Mouse (Mus musculus) heart, adult 2 months (tissue): ENCODE data around the gene Slamf6.

ENCODE experiments used
- CTCF ChIP-seq: fragments of 200-600 bp; IDR thresholded peaks from 2 replicates; pipeline ENCODE4 v1.8.1; 2022; ENCODE audit warnings: antibody characterized with exemption, mild to moderate bottlenecking, moderate library complexity
- EP300 ChIP-seq: fragments of 200-500 bp; IDR thresholded peaks from 2 replicates; pipeline ENCODE4 v1.6.1; 2011; ENCODE audit warnings: low read depth, low read length, control low read depth; ENCODE audit not compliant: insufficient read depth

DNA sequence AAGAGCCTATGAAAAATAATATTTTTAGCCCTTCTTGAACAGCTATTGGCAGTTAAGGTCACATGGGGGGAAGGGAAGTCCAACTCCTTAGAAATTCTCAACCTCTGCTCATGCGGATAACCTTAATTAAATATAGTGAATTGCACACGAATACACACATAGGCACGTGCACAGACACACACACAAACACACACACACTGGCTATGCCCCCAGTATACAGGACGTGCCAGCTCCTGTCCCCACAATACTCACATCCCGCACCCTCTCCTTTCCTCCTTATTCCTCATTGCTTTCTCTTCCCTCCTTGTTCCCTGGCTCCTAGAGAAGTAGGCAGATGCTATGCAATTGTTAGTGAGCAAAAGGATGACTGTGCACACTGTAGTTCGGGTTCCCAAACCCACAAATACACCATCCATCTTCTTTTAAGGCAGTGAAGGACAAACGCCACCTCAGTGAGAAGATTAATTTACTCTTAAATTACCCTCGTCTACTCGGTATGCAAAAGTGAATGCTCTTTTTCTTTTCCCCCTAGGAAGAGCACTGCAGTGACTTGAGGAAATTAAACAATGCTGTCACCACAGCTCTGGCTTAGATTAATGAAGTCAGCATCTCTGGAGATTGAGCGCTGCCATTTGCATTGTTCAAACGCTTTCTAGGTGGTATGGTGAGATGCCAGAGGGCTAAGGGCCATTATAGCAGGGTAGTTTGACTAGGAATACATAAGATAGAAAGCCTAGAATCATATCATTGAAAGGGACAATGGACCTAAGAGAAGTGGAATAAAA, 31.0 kb downstream of the Slamf6 start:
- TF ChIP-seq CTCF: no peak
- no peak for TF ChIP-seq EP300
